Mouse (Mus musculus): Measurements from ENCODE around the gene Tsga10ip.
"Not testable (repeated sequence)": the region's sequence is repeated elsewhere in the genome, so short reads cannot be mapped to it uniquely, and the experiment has no call there.

Tsga10ip gene

GRCm38 (mm10) chr19:5389647-5390046, 12.7 kb downstream of the Tsga10ip start:
- peak; percentile 83 for DNase-seq (ENCODE audit: low read depth)

GRCm38 (mm10) chr19:5388588-5389242, 13.6 kb downstream of the Tsga10ip start, which contains the start of gene Sart1:
Gene Sart1, minus strand, starts transcription at chr19:5388703.
- peak; percentile 97 for DNase-seq (ENCODE audit: low read depth)

- peak; percentile 46 for DNase-seq (ENCODE audit: low read depth)
Observed at GRCm38 (mm10) chr19:5388011-5388441, 14.3 kb downstream of the Tsga10ip start.

GRCm38 (mm10) chr19:5384715-5385114, 17.6 kb downstream of the Tsga10ip start:
- no peak for DNase-seq (ENCODE audit: low read depth)

- DNase-seq (ENCODE audit: low read depth), result no peak
Observed at GRCm38 (mm10) chr19:5383326-5383725, 19.0 kb downstream of the Tsga10ip start.

- DNase-seq (ENCODE audit: low read depth), result no peak
Observed at GRCm38 (mm10) chr19:5377446-5377845, 24.9 kb downstream of the Tsga10ip start.

- DNase-seq (ENCODE audit: low read depth), result no peak
Observed at GRCm38 (mm10) chr19:5374748-5375147, 27.6 kb downstream of the Tsga10ip start.

- no peak for DNase-seq (ENCODE audit: low read depth)
Observed at GRCm38 (mm10) chr19:5374177-5374576, 28.1 kb downstream of the Tsga10ip start.

- no peak for DNase-seq (ENCODE audit: low read depth)
Observed at GRCm38 (mm10) chr19:5372724-5373123, 29.6 kb downstream of the Tsga10ip start.

GRCm38 (mm10) chr19:5370932-5371331, 31.4 kb downstream of the Tsga10ip start:
- DNase-seq (ENCODE audit: low read depth), result no peak

- DNase-seq (ENCODE audit: low read depth), result peak; percentile 68
Observed at GRCm38 (mm10) chr19:5367455-5367854, 34.9 kb downstream of the Tsga10ip start.

GRCm38 (mm10) chr19:5367053-5367359, 35.3 kb downstream of the Tsga10ip start, which contains the start of gene Banf1:
Gene Banf1, minus strand, starts transcription at chr19:5367168.
- no peak for DNase-seq (ENCODE audit: low read depth)

GRCm38 (mm10) chr19:5366175-5367052, 35.9 kb downstream of the Tsga10ip start, which contains the start of gene Eif1ad:
Gene Eif1ad, plus strand, starts transcription at chr19:5366741.
- peak; percentile 99 for DNase-seq (ENCODE audit: low read depth)

- no peak for DNase-seq (ENCODE audit: low read depth)
Observed at GRCm38 (mm10) chr19:5365751-5366150, 36.6 kb downstream of the Tsga10ip start.

- peak; percentile 50 for DNase-seq (ENCODE audit: low read depth)
Observed at GRCm38 (mm10) chr19:5364124-5364523, 38.2 kb downstream of the Tsga10ip start.

GRCm38 (mm10) chr19:5362186-5362585, 40.1 kb downstream of the Tsga10ip start:
- DNase-seq (ENCODE audit: low read depth), result no peak

GRCm38 (mm10) chr19:5356080-5356479, 46.2 kb downstream of the Tsga10ip start:
- DNase-seq (ENCODE audit: low read depth), result peak; percentile 71

GRCm38 (mm10) chr19:5353609-5354008, 48.7 kb downstream of the Tsga10ip start:
- no peak for DNase-seq (ENCODE audit: low read depth)

- DNase-seq (ENCODE audit: low read depth), result not testable (repeated sequence)
Observed at GRCm38 (mm10) chr19:5349502-5349873, 52.8 kb downstream of the Tsga10ip start, which contains the start of gene Cst6. Gene Cst6, minus strand, starts transcription at chr19:5349574.

GRCm38 (mm10) chr19:5348526-5349501, 53.5 kb downstream of the Tsga10ip start:
- DNase-seq (ENCODE audit: low read depth), result peak; percentile 54

- no peak for DNase-seq (ENCODE audit: low read depth)
Observed at GRCm38 (mm10) chr19:5348064-5348463, 54.3 kb downstream of the Tsga10ip start.
